Mouse (Mus musculus) cerebellum, adult 2 months (tissue): ENCODE results near the gene Cirbp. TPM values are rescaled to one million over a fixed set of nuclear protein-coding genes. Genes with fewer than 3 reads are reported as not detected.

Experiments
- DNase-seq, 2 experiments: peaks; one replicate each; pipeline ENCODE4 v3.0.0; 2021
- H3K27ac ChIP-seq: fragments of 200-500 bp; 2 replicates; pipeline ENCODE4 v1.5.1; 2012; ENCODE audit warnings: low read length, control low read depth, inconsistent platforms; ENCODE audit not compliant: insufficient read depth
- H3K27me3 ChIP-seq: fragments of 200-500 bp; 2 replicates; pipeline ENCODE4 v1.6.1; 2012; ENCODE audit warnings: inconsistent platforms, mild to moderate bottlenecking, low read length, moderate library complexity; ENCODE audit not compliant: control insufficient read depth, insufficient read depth
- H3K4me1 ChIP-seq: fragments of 200-500 bp; 2 replicates; pipeline ENCODE4 v1.6.1; 2011; ENCODE audit warnings: low read length; ENCODE audit not compliant: control insufficient read depth, insufficient read depth
- H3K4me3 ChIP-seq: fragments of 200-500 bp; replicated peaks from 2 replicates; pipeline ENCODE3; 2011; ENCODE audit warnings: mild to moderate bottlenecking, low read depth, low read length, control low read depth; ENCODE audit not compliant: insufficient read depth
- CTCF ChIP-seq: fragments of 200-500 bp; IDR thresholded peaks from 2 replicates; pipeline ENCODE4 v1.5.1; 2011; ENCODE audit warnings: low read depth, mild to moderate bottlenecking, control low read depth, low read length, moderate library complexity, borderline replicate concordance; ENCODE audit not compliant: insufficient read depth
- POLR2A ChIP-seq: fragments of 200-500 bp; IDR thresholded peaks from 2 replicates; pipeline ENCODE4 v1.6.1; 2011; ENCODE audit warnings: low read length, control low read depth, borderline replicate concordance; ENCODE audit not compliant: insufficient read depth
- WGBS: fragments of 180-500 bp; shearing (Covaris S2); methylation state at CpG from one replicate; pipeline ENCODE4 v1.1.7; 2018; 5-methylcytosine and 5-hydroxymethylcytosine counted together
- polyA plus RNA-seq: library from polyadenylated mRNA; depleted of rRNA; stranded (reverse); fragments of >200 nt; gene quantifications from 2 replicates; pipeline ENCODE4 v1.2.3, GENCODE M21; 2012

Cirbp gene
- polyA plus RNA-seq, 1 experiment: 240 TPM

DNA sequence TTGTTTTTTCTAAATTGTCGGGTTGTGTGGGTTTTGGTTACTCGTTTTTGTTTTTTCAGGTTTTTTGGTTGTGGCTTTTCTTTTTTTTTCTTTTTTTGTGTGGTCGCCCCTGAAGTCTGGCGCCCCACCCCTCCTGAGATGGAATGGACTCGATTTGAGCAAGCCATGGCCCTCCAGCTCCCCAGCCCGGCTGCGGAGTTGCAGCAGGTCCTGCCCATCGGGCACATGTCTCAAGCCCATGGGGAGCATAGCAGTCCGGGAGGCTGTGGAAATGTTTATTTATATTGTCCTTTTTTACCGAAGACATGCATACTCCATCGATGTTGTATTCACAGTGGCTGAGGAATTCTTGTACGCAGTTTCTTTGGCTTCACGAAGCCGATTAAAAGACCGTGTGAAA lies 5.5 kb downstream of the Cirbp start:
- Histone ChIP-seq H3K4me1 (peaks cover 7% of the 10 kb centered on the region), H3K27me3 (no peaks in the 10 kb centered on the region), H3K4me3 (no peak overlapping the region), H3K27ac (no peak overlapping the region)
- WGBS: 81% methylated on average over 15 of the region's 15 CpGs
- DNase-seq: peak in 1 of 2 experiments; percentile 30
- TF ChIP-seq POLR2A (no peak), CTCF (no peak)

DNA sequence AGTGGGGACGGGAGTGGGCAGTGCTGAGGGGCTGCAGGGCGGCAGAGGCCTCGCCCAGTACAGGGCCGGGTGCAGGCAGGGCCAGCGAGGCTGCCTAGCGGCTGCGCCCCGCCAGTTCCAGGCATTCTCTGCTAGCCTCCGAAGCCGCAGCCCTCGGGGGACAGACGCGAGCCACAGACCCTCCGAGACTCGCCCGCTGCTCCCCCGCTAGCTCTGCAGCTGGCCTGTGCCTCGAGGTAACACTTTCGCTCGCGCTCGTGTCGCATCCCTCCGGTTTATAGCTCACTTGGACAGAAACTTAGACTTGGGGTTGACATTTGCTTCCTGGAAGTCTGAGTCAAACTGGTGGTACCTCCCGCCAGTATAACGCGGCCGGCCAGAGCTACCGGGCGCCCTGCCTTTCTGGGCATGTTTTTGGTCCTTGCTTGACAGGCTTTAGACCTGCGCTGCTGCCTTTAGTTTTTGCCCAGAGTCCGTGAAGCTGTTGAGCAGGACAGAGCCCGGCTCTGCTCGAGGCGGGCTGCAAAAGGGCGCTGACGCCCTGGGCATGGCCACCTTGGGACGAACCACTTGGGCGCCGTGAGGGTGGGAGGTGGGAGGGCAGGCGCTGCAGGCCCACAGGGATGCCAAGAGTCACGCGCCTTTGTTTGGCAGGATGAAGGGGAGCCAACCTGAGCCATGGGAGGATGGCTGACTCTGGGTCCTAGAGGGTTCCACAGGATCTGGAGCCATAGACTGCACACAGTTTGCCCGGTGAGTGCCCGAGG lies 6.2 kb downstream of the Cirbp start:
- Histone ChIP-seq H3K4me3 (no peak overlapping the region), H3K27ac (peak overlapping the region; percentile 12; the same call in 1 of the 2 replicates), H3K4me1 (peaks cover 7% of the 10 kb centered on the region), H3K27me3 (no peaks in the 10 kb centered on the region)
- no peak for TF ChIP-seq POLR2A
- no peak for TF ChIP-seq CTCF
- WGBS: 50% methylated on average over 45 of the region's 45 CpGs
- DNase-seq: peak; percentile 46 to 52

DNA sequence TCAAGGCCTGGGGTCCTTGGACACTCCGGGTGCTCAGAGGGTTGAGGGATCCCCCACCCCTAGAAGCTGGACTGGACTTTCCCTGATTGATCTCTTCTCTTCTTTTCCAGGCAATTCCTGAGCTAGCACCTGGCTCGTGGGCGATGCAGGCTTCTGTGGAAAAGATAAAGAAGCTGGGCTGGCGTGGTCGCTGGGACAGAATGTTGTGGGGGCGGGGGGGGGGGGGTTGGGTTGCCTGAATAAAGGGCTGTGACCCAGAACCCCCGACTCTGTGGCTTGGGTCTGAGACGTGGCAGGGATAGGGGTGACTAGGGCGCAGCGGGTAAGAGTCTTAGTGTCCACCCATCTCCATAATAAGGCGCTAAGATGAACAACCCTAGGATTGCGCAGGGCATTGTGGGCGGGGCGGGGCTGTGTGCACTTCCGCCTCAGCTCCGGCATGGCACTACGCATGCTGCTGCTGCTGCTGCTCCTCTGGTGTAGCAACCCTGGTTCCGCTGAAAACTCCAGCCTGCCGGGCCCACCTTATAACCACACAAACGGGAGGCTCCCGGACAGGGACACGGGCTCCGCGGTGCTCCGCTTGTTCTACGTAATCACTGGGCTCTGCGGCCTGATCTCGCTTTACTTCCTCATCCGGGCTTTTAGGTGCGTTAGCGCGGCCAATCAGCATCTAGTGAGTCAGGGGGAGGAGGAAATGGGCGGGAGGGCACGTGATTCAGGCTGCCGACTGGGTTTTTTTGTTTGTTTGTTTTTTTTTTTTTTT lies 6.9 kb downstream of the Cirbp start, which contains the start of gene 1600002K03Rik:
Gene 1600002K03Rik, plus strand, starts transcription at position 418 of the 766 bp plus-strand sequence.
- Histone ChIP-seq H3K27me3 (no peaks in the 10 kb centered on the region), H3K27ac (peak within 1 kb of the TSS; percentile 45), H3K4me1 (peaks cover 7% of the 10 kb centered on the region), H3K4me3 (peak within 1 kb of the TSS; percentile 65)
- DNase-seq: peak; percentile 90 to 91
- TF ChIP-seq POLR2A (peak; percentile 60; the same call in 1 of the 2 replicates), CTCF (no peak)
- WGBS: 10% methylated on average over 35 of the region's 35 CpGs

DNA sequence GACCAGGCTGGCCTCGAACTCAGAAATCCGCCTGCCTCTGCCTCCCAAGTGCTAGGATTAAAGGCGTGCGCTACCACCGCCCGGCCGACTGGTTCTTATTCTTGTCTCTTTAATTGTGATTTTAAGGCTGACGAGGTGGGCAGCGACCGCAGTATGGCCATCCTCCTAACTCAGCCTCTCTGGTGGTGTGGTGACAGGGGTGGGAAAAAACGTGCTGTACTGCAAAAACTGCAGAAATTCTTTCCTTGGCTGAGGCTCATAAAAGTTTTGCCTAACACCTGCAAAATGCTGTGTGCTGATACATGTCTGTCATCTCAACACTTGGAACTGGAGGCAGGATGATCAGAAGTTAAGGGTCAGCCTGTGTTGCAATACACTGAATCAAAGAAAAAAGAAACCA lies 7.6 kb downstream of the Cirbp start:
- 12% methylated on average over 11 of the region's 11 CpGs for WGBS
- Histone ChIP-seq H3K27me3 (no peaks in the 10 kb centered on the region), H3K4me1 (peaks cover 7% of the 10 kb centered on the region), H3K27ac (peak overlapping the region; percentile 45), H3K4me3 (peak overlapping the region; percentile 37)
- no peak for DNase-seq
- TF ChIP-seq POLR2A (no peak), CTCF (no peak)

DNA sequence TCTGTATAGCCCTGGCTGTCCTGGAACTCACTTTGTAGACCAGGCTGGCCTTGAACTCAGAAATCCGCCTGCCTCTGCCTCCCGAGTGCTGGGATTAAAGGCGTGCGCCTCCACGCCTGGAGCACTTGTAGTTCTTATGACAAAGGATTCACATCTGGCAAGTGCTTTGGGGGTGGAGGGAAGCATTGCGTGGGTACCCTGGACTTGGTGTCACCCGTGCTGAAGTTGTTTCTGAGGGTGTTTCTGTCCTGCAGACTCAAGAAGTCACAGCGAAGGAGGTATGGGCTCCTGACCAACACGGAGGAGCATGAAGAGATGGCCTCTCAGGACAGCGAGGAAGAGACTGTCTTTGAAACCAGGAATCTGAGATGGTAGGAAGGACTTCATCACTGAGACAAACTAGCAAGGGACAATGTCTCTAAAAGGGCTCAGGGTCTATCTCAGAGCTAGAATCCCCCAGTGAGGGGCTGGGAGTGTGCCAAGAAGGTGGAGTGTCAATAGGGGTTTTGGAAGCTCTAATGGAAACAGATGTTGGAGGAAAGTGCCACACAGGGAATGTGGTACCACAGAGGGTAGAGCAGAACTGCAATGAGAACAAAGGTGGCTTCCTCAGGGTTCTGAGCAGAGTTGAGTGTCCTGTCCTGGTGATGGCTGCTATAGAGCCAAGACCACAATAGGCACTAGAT lies 8.3 kb downstream of the Cirbp start:
- H3K4me1 ChIP-seq: peaks cover 5% of the 10 kb centered on the region
- no peak overlapping the region for H3K4me3 ChIP-seq
- H3K27ac ChIP-seq: no peak overlapping the region
- peak in 1 of 2 experiments; percentile 40 for DNase-seq
- WGBS: 81% methylated on average over 10 of the region's 10 CpGs
- TF ChIP-seq CTCF (no peak), POLR2A (no peak)
- H3K27me3 ChIP-seq: no peaks in the 10 kb centered on the region

DNA sequence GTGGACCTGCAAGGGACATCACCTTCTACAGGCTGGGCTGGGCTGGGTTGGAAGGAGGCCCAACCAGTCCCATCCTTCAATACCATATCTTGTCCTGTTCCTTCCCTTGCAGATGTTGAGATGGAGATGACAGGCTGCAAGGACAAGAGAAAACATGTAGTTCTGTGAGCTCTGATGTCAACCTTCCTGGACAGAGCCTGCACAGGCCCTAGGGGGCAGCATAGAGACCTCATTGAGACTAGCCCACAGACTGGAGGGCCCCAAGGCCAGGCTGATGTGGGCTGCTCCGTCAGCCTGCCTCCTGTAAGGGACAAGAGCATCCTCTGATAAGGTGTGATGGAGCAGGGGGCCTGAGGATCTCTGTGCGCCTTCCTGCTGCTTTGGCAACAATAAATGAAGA lies 8.9 kb downstream of the Cirbp start:
- Histone ChIP-seq H3K4me3 (no peak overlapping the region), H3K4me1 (peaks cover 5% of the 10 kb centered on the region), H3K27me3 (no peaks in the 10 kb centered on the region), H3K27ac (no peak overlapping the region)
- WGBS: 40% methylated on average over 2 of the region's 2 CpGs
- peak; percentile 45; the same call in 1 of the 2 replicates for TF ChIP-seq CTCF
- no peak for TF ChIP-seq POLR2A
- DNase-seq: peak; percentile 41 to 42

DNA sequence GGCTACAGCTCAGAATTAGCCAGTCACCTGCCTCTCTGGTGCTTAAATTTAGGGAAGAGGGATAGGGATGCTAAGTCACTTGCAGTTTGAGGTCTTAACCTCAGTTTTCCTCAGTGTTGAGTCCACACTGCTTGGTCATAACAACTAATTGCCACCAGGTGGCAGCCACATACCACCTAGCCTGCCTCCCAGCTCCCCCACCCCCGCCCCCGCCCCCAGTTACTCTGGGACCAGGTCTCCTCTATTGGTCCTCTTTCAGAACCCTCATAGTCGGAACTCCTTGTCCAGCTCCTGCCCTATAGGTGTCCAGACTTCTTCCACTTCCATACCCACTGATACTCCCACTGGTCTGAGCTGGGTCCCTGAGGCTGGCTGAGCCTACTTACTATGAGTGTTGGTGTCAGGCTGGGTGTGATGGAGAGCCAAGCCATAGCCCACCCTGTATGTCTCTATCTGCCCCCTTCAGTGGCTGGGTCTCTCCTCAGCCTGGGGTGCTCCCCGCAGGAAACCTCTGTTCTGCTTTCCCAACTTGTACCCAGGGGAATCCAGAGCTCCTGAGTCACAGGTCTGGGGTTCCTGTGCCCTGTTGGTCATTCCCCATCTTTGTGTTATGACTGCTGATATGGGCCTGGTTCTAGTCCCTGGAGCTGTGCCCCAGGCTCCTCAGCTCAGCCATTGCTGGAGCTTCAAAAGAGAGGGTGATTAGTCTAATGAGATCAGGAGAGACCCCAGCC lies 9.9 kb downstream of the Cirbp start:
- WGBS: 29% methylated on average over 4 of the region's 4 CpGs
- peak; percentile 49 to 54 for DNase-seq
- H3K27me3 ChIP-seq: no peaks in the 10 kb centered on the region
- H3K4me3 ChIP-seq: no peak overlapping the region
- H3K4me1 ChIP-seq: peaks cover 11% of the 10 kb centered on the region
- no peak overlapping the region for H3K27ac ChIP-seq
- peak; percentile 61; the same call in 1 of the 2 replicates for TF ChIP-seq CTCF
- no peak for TF ChIP-seq POLR2A
